Mouse (Mus musculus): ENCODE results near the gene Cdrt4.

Gene Cdrt4

DNA sequence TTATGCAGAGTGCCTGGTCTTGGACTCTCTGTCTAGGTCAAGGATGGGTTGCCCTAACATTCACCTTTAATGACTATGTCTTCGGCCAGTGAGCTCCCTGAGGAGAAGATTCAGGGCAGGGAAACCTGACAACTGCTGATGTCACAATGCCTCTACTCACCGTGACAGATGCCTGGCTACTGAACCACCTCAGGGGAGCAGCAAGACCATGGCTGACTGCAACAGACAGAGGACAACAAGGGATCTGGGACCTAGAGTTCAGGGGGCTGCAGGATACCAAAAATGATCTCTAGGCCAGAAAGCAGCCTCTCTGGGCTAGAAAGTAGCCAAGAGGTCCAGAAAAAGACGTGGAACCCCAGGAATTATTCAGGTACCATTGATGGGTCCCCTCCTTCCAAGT lies at the start of gene Cdrt4:
Gene Cdrt4 (plus strand): TSS at position 182 of the 400 bp plus-strand sequence.
- no peak for DNase-seq

DNA sequence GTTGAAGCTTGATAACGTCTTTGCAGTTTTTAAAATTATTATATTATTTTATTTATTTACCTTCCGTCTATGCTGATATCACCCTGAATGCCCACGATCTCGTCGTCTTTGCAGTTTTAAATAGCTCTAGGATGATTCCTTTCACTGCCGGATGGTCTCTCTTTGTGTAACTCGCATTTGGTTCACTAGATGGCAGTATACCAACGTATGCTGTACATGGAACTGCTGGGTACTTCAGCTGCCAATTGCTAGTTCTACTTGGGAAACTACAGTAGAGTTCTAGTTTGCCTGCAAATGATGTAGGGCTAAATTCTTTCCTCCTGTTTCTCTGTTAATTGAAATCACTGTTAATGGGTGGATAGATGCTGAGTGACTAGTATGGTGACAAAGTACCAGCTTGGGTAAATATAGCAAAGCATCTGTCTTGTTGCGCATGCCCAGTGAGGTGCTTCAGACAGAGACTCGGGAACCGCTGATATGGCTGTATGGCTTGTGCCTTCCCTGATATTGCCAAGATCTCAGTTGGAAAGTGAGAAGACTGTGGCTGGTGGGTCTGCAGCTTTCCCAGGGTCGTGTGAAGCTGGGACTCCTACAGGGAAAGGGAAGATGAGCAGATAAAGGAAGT lies 49.2 kb upstream of the Cdrt4 start:
- DNase-seq, result peak; percentile 31 to 63

DNA sequence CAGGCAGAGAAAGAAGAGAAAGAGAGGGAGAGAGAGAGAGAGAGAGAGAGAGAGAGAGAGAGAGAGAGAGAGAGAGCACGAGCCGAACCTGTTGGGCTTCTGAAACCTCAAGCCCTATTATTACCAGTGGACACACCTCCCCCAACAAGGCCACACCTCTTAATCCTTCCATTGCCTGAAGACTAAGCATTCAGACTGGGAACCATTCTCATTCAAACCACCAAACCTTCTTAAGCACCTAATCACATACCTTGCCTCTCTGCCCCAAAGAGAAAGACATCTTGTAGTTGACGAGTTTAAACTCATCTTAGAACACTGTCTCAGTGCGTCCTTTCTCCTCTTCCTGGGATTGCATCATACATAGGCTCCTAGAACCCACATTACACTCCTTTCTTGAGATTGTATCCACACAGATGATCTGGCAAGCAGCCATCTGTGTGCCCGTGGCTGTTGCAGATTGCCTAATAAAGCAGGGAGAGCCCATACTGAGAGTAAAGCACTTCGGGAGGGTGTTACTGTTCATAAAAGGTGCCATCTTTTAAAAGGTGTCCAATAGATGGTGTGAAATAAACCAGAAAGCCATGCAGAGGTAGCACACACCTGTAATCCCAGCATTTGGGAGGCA lies 47.0 kb upstream of the Cdrt4 start:
- no peak for DNase-seq

GRCm38 (mm10) chr11:62909720-62910306 lies 41.2 kb upstream of the Cdrt4 start:
- no peak for DNase-seq

DNA sequence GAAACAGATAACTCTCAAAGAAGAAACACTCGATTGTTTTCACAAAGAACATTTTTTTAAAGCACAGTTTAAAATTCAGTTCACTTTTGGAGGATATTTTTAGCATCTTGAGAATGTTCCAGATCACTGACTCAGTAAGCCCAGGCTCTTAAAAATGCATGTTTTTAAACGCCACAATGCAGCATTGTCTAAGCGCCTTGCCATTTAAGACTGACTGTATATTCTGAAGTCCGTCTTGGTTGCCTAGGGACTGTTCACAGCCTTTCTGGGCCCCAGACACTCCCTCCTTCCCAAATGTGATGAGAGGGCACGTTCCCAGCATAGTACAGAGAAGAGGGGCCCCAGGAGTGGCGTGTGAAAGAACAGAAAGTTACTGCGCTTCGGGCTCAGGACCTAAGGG lies 39.6 kb upstream of the Cdrt4 start:
- DNase-seq, result no peak

DNA sequence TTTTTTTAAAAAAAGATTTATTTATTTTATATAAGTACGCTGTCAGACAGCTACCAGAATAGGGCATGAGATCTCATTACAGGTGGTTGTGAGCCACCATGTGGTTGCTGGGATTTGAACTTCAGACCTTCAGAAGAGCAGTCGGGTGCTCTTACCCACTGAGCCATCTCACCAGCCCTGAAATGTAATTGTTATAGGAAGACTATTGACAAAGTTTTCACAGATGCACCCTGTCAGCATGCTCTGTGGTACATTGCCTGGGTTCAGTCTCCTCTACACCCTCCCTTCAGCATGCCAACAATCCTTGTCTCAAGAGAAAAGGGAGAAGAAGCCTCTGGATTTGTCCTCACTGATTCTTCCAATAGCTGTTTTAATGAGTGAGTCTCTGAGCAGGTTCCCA lies 37.9 kb upstream of the Cdrt4 start:
- DNase-seq, result no peak

GRCm38 (mm10) chr11:62914532-62914931 lies 36.5 kb upstream of the Cdrt4 start:
- peak; percentile 9 to 14 for DNase-seq

GRCm38 (mm10) chr11:62915486-62915885 lies 35.5 kb upstream of the Cdrt4 start:
- no peak for DNase-seq

DNA sequence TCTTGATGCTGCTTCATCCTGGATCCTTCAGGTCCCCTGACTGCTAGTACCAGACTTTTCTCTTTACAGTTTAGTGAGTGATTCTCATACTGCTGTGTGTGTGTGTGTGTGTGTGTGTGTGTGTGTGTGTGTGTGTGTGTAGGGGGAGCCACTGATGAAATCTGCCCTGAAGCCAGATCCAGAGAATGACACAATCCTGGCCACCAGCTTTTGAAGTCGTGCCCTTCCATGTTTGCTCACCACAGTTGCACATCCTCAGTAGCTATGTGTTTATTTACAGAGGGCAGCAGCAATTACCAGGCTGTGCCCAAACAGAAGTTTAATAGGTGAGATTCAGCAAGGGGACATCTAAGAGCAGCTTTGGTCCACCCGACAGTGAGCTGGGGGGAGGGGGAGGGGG lies 34.2 kb upstream of the Cdrt4 start:
- DNase-seq, result no peak

GRCm38 (mm10) chr11:62919946-62920742 lies 30.8 kb upstream of the Cdrt4 start:
- no peak for DNase-seq

- DNase-seq, result no peak
Observed at GRCm38 (mm10) chr11:62920743-62921050, 30.3 kb upstream of the Cdrt4 start.

DNA sequence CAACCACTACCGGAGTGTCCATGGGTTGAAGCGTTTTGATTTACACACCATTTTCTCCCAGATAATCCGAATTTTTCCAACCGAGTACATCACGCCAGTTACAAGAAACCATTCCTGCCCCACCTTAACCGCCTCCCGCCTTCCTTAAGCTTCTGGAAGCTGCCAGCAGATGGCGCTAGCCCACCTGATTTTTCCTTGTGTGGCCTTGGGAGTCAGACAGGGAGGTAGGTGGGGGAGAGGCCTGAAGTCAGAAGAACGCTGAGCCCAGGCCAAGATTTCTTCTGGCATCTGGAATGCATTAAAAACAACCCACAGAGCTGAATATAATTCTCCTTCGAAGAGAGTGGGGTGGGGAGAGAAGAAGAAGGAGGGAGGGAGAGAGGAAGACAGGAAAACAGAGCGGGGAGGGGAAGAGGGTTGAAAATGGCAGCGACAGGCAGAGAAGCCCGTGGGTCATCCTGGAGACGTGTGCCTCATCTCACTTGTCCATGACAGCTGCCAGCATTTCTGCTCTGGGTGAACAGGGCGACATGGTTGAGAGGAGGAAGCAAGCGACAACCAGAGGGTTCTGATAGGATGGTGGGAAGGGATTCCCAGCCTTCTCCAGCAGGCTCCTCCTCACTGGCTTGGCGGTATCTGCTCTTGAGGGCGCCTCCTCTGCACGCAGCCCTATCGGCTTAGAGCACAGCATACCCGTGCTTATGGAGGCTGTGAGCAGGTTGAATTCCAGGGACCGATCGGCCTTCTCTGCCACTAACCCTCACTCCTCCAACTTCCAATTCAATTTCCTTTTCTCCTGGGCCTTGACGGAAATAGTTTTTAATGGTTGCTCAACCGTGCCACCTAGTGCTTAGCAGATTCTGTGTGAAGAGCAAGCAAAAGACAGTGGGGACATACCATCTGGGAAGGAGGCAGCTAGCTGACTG lies 29.7 kb upstream of the Cdrt4 start:
- DNase-seq, result peak; percentile 90 to 93

DNA sequence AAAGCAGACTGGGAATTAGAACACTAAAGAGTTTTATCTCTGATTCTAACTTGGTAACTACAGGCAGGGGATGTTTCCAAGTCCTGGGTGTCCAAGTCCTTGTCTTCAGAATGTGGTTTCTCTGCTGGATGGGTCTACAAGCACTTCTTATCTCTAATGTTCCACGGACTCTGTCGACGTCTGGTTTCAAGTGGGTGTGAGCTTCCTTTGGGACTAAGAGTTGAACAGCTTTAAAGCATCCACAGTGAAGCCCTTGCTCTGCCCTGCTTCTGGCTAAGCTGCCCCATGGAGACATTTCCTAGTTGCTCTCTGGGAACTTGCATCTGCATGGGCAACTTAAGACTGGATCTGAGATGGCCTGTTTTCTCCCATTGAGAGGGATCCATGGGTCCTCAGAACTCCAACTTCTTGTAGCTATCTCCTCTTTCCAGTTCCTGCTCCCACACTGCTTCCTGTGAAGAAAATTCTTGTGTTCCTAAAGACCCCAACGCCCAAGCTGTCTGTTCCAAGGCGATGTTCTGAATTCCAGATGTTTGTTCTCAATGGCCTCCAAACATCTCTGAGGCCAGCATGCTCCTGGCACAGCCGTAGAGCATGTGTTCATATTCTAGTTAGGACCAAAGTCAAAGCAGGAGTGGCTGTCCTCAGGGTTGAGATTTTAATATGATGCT lies 26.8 kb upstream of the Cdrt4 start:
- DNase-seq, result no peak

DNA sequence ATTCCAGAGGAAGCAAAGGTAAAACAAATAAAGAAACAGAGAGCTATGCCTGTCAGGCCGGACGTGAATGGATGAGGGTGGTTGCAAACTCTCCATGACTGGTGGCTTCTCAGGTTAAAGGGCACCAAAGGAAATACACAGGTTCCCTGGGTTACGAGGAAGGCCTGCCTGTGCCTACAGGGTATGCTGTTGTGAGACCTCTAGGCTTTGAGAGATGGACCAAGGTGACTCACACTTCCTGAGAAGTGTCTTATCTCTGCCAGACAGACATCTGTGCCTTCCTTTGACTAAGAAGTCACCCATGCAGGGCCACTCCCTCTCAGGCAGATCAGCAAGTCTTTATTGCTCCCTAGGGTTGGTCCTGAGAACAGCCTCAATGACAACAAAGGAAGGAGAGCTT lies 21.2 kb upstream of the Cdrt4 start:
- no peak for DNase-seq

- no peak for DNase-seq
Observed at GRCm38 (mm10) chr11:62930574-62930973, 20.4 kb upstream of the Cdrt4 start.

DNA sequence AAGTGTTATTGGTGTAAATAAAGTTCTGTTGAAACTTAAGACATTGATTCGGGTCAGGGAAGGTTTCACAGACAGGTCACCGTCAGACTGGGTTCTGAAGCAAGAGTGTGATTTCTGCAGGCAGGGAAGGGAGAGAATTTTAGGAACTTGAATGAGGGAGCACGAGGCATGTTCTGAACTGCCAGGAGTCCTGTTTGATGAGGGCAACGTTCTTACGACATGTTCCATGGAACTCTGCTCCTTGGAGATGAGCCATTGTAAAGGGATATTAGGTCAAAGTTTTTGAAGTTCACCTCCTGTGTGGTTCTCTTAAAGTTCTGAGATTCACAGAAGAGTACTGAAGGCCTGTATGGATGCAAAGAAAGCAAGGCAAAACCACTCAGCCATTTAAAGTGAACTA lies 19.9 kb upstream of the Cdrt4 start:
- no peak for DNase-seq

DNA sequence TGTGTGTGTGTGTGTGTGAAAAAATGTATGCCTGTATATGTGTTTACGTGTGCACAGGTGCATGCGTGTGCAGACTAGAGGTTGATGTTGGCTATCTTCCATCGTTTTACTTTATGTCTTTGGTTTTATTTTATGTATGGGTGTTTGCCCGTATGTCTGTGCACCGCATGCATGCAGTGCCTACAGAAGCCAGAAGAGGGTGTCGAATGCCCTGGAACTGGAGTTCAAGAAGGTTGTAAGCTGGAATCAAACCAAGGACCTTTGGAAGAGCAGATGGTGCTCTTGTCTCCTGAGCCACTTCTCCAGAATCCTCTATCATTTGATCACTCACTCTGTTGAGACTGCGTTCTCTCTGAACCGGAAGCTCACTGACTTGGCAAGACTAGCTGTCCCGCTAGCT lies 17.9 kb upstream of the Cdrt4 start:
- no peak for DNase-seq

- DNase-seq, result no peak
Observed at GRCm38 (mm10) chr11:62934795-62935514, 16.0 kb upstream of the Cdrt4 start.

DNA sequence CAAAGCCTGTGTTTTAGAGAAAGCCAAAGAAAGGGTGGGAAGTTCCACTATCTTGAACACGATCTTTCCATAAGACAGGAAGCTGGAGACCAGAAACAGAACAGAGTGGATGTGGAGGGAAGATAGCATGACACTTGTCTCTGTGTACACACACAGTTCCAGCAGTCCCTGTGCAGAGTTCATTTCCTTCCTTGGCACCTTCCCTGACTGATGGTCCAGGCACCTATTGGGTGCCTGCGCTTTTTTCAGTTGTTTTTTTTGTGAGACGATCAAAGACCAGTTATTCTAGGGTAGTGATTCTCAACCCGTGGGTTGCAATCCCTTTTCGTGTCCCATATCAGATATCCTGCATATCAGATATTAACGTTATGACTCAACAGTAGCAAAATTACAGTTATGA lies 13.0 kb upstream of the Cdrt4 start:
- no peak for DNase-seq

DNA sequence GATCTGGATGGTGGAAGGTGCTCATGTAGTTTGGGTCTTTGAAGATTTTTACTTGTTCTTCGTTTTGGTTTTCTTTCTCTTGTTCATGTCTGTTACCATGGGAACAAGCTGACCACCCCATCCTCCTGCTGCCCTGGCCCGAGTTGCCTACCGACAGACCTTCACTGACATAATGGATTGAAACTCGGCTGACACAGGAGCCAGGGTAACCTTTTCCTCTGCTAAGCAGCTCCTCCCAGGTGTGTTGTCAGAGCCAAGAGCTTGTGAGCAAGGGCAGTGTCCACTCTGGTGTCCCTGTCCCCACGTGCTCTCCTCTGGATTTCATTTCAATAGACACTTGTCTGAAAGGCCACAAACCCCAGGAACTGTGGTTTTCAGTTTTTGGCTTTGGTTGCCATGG lies 12.1 kb upstream of the Cdrt4 start:
- no peak for DNase-seq

GRCm38 (mm10) chr11:62940176-62940575 lies 10.8 kb upstream of the Cdrt4 start:
- no peak for DNase-seq

- no peak for DNase-seq
Observed at GRCm38 (mm10) chr11:62943538-62943937, 7.5 kb upstream of the Cdrt4 start.

Measured in cerebellum, postnatal 36 days (tissue).